Mouse (Mus musculus) limb, embryonic 15.5 days (tissue): ENCODE results near the gene Ptpdc1. TPM values are rescaled to one million over a fixed set of nuclear protein-coding genes. Genes with fewer than 3 reads are reported as not detected.

Source experiments
- ATAC-seq: fragments of 200-750 bp; cut with Nextera tagmentation; 2 replicates; pipeline ENCODE4 v1.8.0; 2017; ENCODE audit warnings: low read depth, moderate TSS enrichment; ENCODE audit not compliant: insufficient number of reproducible peaks, low FRiP score, low TSS enrichment
- H3K27ac ChIP-seq: fragments of 300-500 bp; sonication (generic); 2 replicates; pipeline ENCODE4 v1.5.1; 2015; ENCODE audit warnings: moderate library complexity, mild to moderate bottlenecking, inconsistent platforms
- H3K27me3 ChIP-seq: fragments of 300-500 bp; sonication (generic); 2 replicates; pipeline ENCODE4 v1.6.1; 2015; ENCODE audit warnings: inconsistent platforms
- H3K36me3 ChIP-seq: fragments of 300-500 bp; sonication (generic); 2 replicates; pipeline ENCODE4 v1.6.1; 2015; ENCODE audit warnings: inconsistent platforms
- H3K4me1 ChIP-seq: fragments of 300-500 bp; sonication (generic); 2 replicates; pipeline ENCODE4 v1.6.1; 2015; ENCODE audit warnings: inconsistent platforms
- H3K4me2 ChIP-seq: fragments of 300-500 bp; sonication (generic); 2 replicates; pipeline ENCODE4 v1.6.1; 2015; ENCODE audit warnings: mild to moderate bottlenecking, inconsistent platforms
- H3K4me3 ChIP-seq: fragments of 300-500 bp; sonication (generic); 2 replicates; pipeline ENCODE4 v1.5.1; 2015; ENCODE audit warnings: mild to moderate bottlenecking, inconsistent platforms
- H3K9ac ChIP-seq: fragments of 300-500 bp; sonication (generic); 2 replicates; pipeline ENCODE4 v1.6.1; 2015; ENCODE audit warnings: inconsistent platforms
- H3K9me3 ChIP-seq: fragments of 300-500 bp; sonication (generic); 2 replicates; pipeline ENCODE4 v1.6.1; 2016; ENCODE audit warnings: inconsistent platforms
- WGBS: fragments of 180-500 bp; shearing (Covaris S2); methylation state at CpG from one replicate; pipeline ENCODE4 v1.1.7; 2015; 5-methylcytosine and 5-hydroxymethylcytosine counted together
- polyA plus RNA-seq: library from polyadenylated mRNA; unstranded; fragments of >200 nt; fragmentation: Nextera tagmentation; extraction: Ambion mirVana; gene quantifications from 2 replicates; pipeline ENCODE4 v1.2.1, GENCODE M21; 2015

Gene Ptpdc1
- polyA plus RNA-seq, 1 experiment from 2014 or later, result 14.5 TPM

GRCm38 (mm10) chr13:48662431-48663143 lies 37.1 kb upstream of the Ptpdc1 start, which contains the start of gene Barx1:
Barx1 (plus strand) TSS chr13:48662998.
- peak within 1 kb of the TSS; percentile 78 for H3K4me2 ChIP-seq
- H3K27ac ChIP-seq, result no peak within 1 kb of the TSS
- H3K4me3 ChIP-seq, result peak within 1 kb of the TSS; percentile 43
- under 1% methylated on average over 44 of the region's 73 CpGs for WGBS
- peaks cover 99% of the 10 kb centered on the region for H3K27me3 ChIP-seq
- H3K9me3 ChIP-seq, result no peaks in the 10 kb centered on the region
- peaks cover 51% of the 10 kb centered on the region for H3K4me1 ChIP-seq
- peak; percentile 52; the same call in 1 of the 2 replicates for ATAC-seq
- peak within 1 kb of the TSS; percentile 26; the same call in 1 of the 2 replicates for H3K9ac ChIP-seq
- H3K36me3 ChIP-seq, result no peaks in the 10 kb centered on the region

GRCm38 (mm10) chr13:48661561-48661960 lies 36.1 kb upstream of the Ptpdc1 start:
- no peak overlapping the region for H3K4me3 ChIP-seq
- WGBS, result 4% methylated on average over 1 of the region's 1 CpGs
- no peaks in the 10 kb centered on the region for H3K36me3 ChIP-seq
- peaks cover 51% of the 10 kb centered on the region for H3K4me1 ChIP-seq
- no peak overlapping the region for H3K9ac ChIP-seq
- no peaks in the 10 kb centered on the region for H3K9me3 ChIP-seq
- no peak overlapping the region for H3K27ac ChIP-seq
- ATAC-seq, result no peak
- H3K4me2 ChIP-seq, result no peak overlapping the region
- H3K27me3 ChIP-seq, result peaks cover 99% of the 10 kb centered on the region

GRCm38 (mm10) chr13:48660741-48661140 lies 35.3 kb upstream of the Ptpdc1 start:
- H3K27ac ChIP-seq, result no peak overlapping the region
- no peak overlapping the region for H3K9ac ChIP-seq
- peaks cover 99% of the 10 kb centered on the region for H3K27me3 ChIP-seq
- no peak overlapping the region for H3K4me2 ChIP-seq
- H3K4me3 ChIP-seq, result no peak overlapping the region
- peaks cover 48% of the 10 kb centered on the region for H3K4me1 ChIP-seq
- no peaks in the 10 kb centered on the region for H3K36me3 ChIP-seq
- WGBS, result 19% methylated on average over 6 of the region's 6 CpGs
- no peaks in the 10 kb centered on the region for H3K9me3 ChIP-seq
- ATAC-seq, result no peak

- Histone ChIP-seq H3K9me3 (no peaks in the 10 kb centered on the region), H3K27me3 (peaks cover 97% of the 10 kb centered on the region), H3K4me1 (peaks cover 45% of the 10 kb centered on the region), H3K27ac (no peak overlapping the region), H3K4me2 (no peak overlapping the region), H3K36me3 (no peaks in the 10 kb centered on the region), H3K9ac (no peak overlapping the region), H3K4me3 (peak overlapping the region; percentile 19)
- 2% methylated on average over 11 of the region's 11 CpGs for WGBS
- no peak for ATAC-seq
Measured at GRCm38 (mm10) chr13:48660221-48660734, 34.8 kb upstream of the Ptpdc1 start.

- no peak for ATAC-seq
- Histone ChIP-seq H3K36me3 (no peaks in the 10 kb centered on the region), H3K4me2 (peak overlapping the region; percentile 39), H3K4me3 (peak overlapping the region; percentile 19), H3K27me3 (peaks cover 96% of the 10 kb centered on the region), H3K9ac (no peak overlapping the region), H3K27ac (peak overlapping the region; percentile 17; the same call in 1 of the 2 replicates), H3K9me3 (no peaks in the 10 kb centered on the region), H3K4me1 (peaks cover 38% of the 10 kb centered on the region)
- WGBS, result 2% methylated on average over 38 of the region's 38 CpGs
Measured at GRCm38 (mm10) chr13:48659254-48660220, 34.1 kb upstream of the Ptpdc1 start.

- H3K27ac ChIP-seq, result no peak overlapping the region
- no peak overlapping the region for H3K9ac ChIP-seq
- ATAC-seq, result no peak
Measured at GRCm38 (mm10) chr13:48658588-48659253, 33.3 kb upstream of the Ptpdc1 start.

GRCm38 (mm10) chr13:48657791-48658190 lies 32.3 kb upstream of the Ptpdc1 start:
- Histone ChIP-seq H3K4me2 (no peak overlapping the region), H3K4me1 (peaks cover 29% of the 10 kb centered on the region), H3K9ac (no peak overlapping the region), H3K36me3 (no peaks in the 10 kb centered on the region), H3K9me3 (no peaks in the 10 kb centered on the region), H3K4me3 (no peak overlapping the region), H3K27me3 (peaks cover 88% of the 10 kb centered on the region), H3K27ac (no peak overlapping the region)
- ATAC-seq, result no peak
- 6% methylated on average over 9 of the region's 9 CpGs for WGBS

More at GRCm38 (mm10) chr13:48658588-48659253, 33.3 kb upstream of the Ptpdc1 start:
- H3K27me3 ChIP-seq, result peaks cover 88% of the 10 kb centered on the region
- no peaks in the 10 kb centered on the region for H3K36me3 ChIP-seq
- no peak overlapping the region for H3K4me3 ChIP-seq
- peaks cover 36% of the 10 kb centered on the region for H3K4me1 ChIP-seq
- peak overlapping the region; percentile 12; the same call in 1 of the 2 replicates for H3K4me2 ChIP-seq
- no peaks in the 10 kb centered on the region for H3K9me3 ChIP-seq
- 2% methylated on average over 33 of the region's 33 CpGs for WGBS

GRCm38 (mm10) chr13:48655637-48656036 lies 30.2 kb upstream of the Ptpdc1 start:
- H3K9ac ChIP-seq, result no peak overlapping the region
- peaks cover 24% of the 10 kb centered on the region for H3K4me1 ChIP-seq
- no peaks in the 10 kb centered on the region for H3K36me3 ChIP-seq
- no peak for ATAC-seq
- H3K4me3 ChIP-seq, result no peak overlapping the region
- H3K9me3 ChIP-seq, result no peaks in the 10 kb centered on the region
- peaks cover 80% of the 10 kb centered on the region for H3K27me3 ChIP-seq
- no peak overlapping the region for H3K27ac ChIP-seq
- peak overlapping the region; percentile 31; the same call in 1 of the 2 replicates for H3K4me2 ChIP-seq
- WGBS, result 1% methylated on average over 8 of the region's 8 CpGs

GRCm38 (mm10) chr13:48653788-48654770 lies 28.6 kb upstream of the Ptpdc1 start:
- peaks cover 65% of the 10 kb centered on the region for H3K27me3 ChIP-seq
- no peaks in the 10 kb centered on the region for H3K9me3 ChIP-seq
- no peak overlapping the region for H3K4me2 ChIP-seq
- no peak overlapping the region for H3K4me3 ChIP-seq
- H3K27ac ChIP-seq, result no peak overlapping the region
- H3K4me1 ChIP-seq, result peaks cover 11% of the 10 kb centered on the region
- ATAC-seq, result 0 out of 2 replicates have a peak, but pooled peaks have one; percentile 33
- no peak overlapping the region for H3K9ac ChIP-seq
- no peaks in the 10 kb centered on the region for H3K36me3 ChIP-seq
- 8% methylated on average over 14 of the region's 14 CpGs for WGBS

- Histone ChIP-seq H3K27ac (no peak overlapping the region), H3K9ac (no peak overlapping the region), H3K27me3 (peaks cover 38% of the 10 kb centered on the region), H3K4me3 (no peak overlapping the region), H3K4me1 (peaks cover 4% of the 10 kb centered on the region; the same call in 1 of the 2 replicates), H3K4me2 (no peak overlapping the region), H3K36me3 (no peaks in the 10 kb centered on the region), H3K9me3 (no peaks in the 10 kb centered on the region)
- ATAC-seq, result no peak
- WGBS, result 56% methylated on average over 6 of the region's 6 CpGs
Measured at GRCm38 (mm10) chr13:48651132-48652065, 25.9 kb upstream of the Ptpdc1 start.
